Mouse (Mus musculus): ENCODE measurements around the gene Lyplal1.

The Lyplal1 gene

GRCm38 (mm10) chr1:186041841-186042240, 75.3 kb downstream of the Lyplal1 start:
- no peak for DNase-seq (ENCODE audit: extremely low spot score, low spot score)

Data from neural tube, embryonic 10.5 days (tissue).